Mouse (Mus musculus) kidney, adult 2 months (tissue): ENCODE measurements around the gene Pitpnm1. TPM values are rescaled to one million over a fixed set of nuclear protein-coding genes. Genes with fewer than 3 reads are reported as not detected.

ENCODE experiments used
- DNase-seq: peaks from one replicate; pipeline ENCODE4 v3.0.0; 2021
- H3K27ac ChIP-seq: fragments of 200-500 bp; 2 replicates; pipeline ENCODE4 v1.5.1; 2012; ENCODE audit warnings: low read depth, low read length, control low read depth, inconsistent platforms; ENCODE audit not compliant: insufficient read depth
- H3K27me3 ChIP-seq: fragments of 200-500 bp; replicated peaks from 2 replicates; pipeline ENCODE4 v1.6.1; 2012; ENCODE audit warnings: mild to moderate bottlenecking, moderate library complexity, low read length, inconsistent platforms; ENCODE audit not compliant: control insufficient read depth, insufficient read depth
- H3K36me3 ChIP-seq: fragments of 200-500 bp; 2 replicates; pipeline ENCODE4 v1.6.1; 2012; ENCODE audit warnings: mild to moderate bottlenecking, moderate library complexity, low read length, inconsistent platforms; ENCODE audit not compliant: control insufficient read depth, insufficient read depth
- H3K4me1 ChIP-seq: fragments of 200-500 bp; 2 replicates; pipeline ENCODE4 v1.6.1; 2011; ENCODE audit warnings: low read length; ENCODE audit not compliant: control insufficient read depth, insufficient read depth
- H3K4me3 ChIP-seq: fragments of 200-500 bp; 2 replicates; pipeline ENCODE4 v1.5.1; 2011; ENCODE audit warnings: mild to moderate bottlenecking, low read depth, low read length, control low read depth; ENCODE audit not compliant: insufficient read depth
- CTCF ChIP-seq: fragments of 200-500 bp; conservative IDR thresholded peaks from 2 replicates; pipeline ENCODE4 v1.5.1; 2011; ENCODE audit warnings: low read depth, mild to moderate bottlenecking, control low read depth, low read length, moderate library complexity, mixed read lengths; ENCODE audit not compliant: insufficient read depth, insufficient read length
- POLR2A ChIP-seq: fragments of 200-500 bp; IDR thresholded peaks from one replicate; pipeline ENCODE4 v1.6.1; 2011; ENCODE audit warnings: low read depth, low read length, control low read depth
- WGBS: fragments of 180-500 bp; shearing (Covaris S2); methylation state at CpG from one replicate; pipeline ENCODE4 v1.1.7; 2018; 5-methylcytosine and 5-hydroxymethylcytosine counted together
- polyA plus RNA-seq: library from polyadenylated mRNA; depleted of rRNA; stranded (reverse); fragments of >200 nt; gene quantifications from 2 replicates; pipeline ENCODE4 v1.2.3, GENCODE M21; 2012

The Pitpnm1 gene
- polyA plus RNA-seq, 1 experiment, result 46.3 TPM

GRCm38 (mm10) chr19:4068717-4069410, 30.9 kb upstream of the Pitpnm1 start:
- H3K27me3 ChIP-seq, result no peaks in the 10 kb centered on the region
- no peak for TF ChIP-seq CTCF
- TF ChIP-seq POLR2A, result no peak
- WGBS, result 43% methylated on average over 15 of the region's 15 CpGs
- no peaks in the 10 kb centered on the region for H3K36me3 ChIP-seq
- no peak overlapping the region for H3K4me3 ChIP-seq
- peaks cover 31% of the 10 kb centered on the region for H3K4me1 ChIP-seq
- DNase-seq, result no peak
- peak overlapping the region; percentile 91 for H3K27ac ChIP-seq

- WGBS, result 85% methylated on average over 15 of the region's 15 CpGs
- no peak for DNase-seq
- Histone ChIP-seq H3K27me3 (no peaks in the 10 kb centered on the region), H3K4me1 (peaks cover 32% of the 10 kb centered on the region), H3K36me3 (no peaks in the 10 kb centered on the region), H3K27ac (no peak overlapping the region), H3K4me3 (no peak overlapping the region)
- TF ChIP-seq POLR2A, result no peak
- no peak for TF ChIP-seq CTCF
These were observed 29.5 kb upstream of the Pitpnm1 start for GRCm38 (mm10) chr19:4070311-4070710.

- no peak for TF ChIP-seq CTCF
- no peak for TF ChIP-seq POLR2A
- no peaks in the 10 kb centered on the region for H3K36me3 ChIP-seq
- no peak for DNase-seq
- no peak overlapping the region for H3K4me3 ChIP-seq
- WGBS, result 90% methylated on average over 8 of the region's 8 CpGs
- H3K4me1 ChIP-seq, result peaks cover 34% of the 10 kb centered on the region
- H3K27me3 ChIP-seq, result no peaks in the 10 kb centered on the region
- no peak overlapping the region for H3K27ac ChIP-seq
These were observed 29.0 kb upstream of the Pitpnm1 start for GRCm38 (mm10) chr19:4070756-4071155.

GRCm38 (mm10) chr19:4071406-4071805, 28.4 kb upstream of the Pitpnm1 start:
- H3K27ac ChIP-seq, result peak overlapping the region; percentile 47; the same call in 1 of the 2 replicates
- WGBS, result 89% methylated on average over 6 of the region's 6 CpGs
- no peaks in the 10 kb centered on the region for H3K27me3 ChIP-seq
- DNase-seq, result no peak
- H3K4me1 ChIP-seq, result peaks cover 37% of the 10 kb centered on the region
- H3K4me3 ChIP-seq, result no peak overlapping the region
- TF ChIP-seq CTCF (no peak), POLR2A (no peak)
- H3K36me3 ChIP-seq, result no peaks in the 10 kb centered on the region

GRCm38 (mm10) chr19:4072706-4073424, 26.9 kb upstream of the Pitpnm1 start:
- TF ChIP-seq CTCF (no peak), POLR2A (no peak)
- WGBS, result 64% methylated on average over 6 of the region's 6 CpGs
- Histone ChIP-seq H3K4me3 (no peak overlapping the region), H3K27me3 (no peaks in the 10 kb centered on the region), H3K36me3 (no peaks in the 10 kb centered on the region), H3K27ac (peak overlapping the region; percentile 94), H3K4me1 (peaks cover 30% of the 10 kb centered on the region)
- DNase-seq, result peak; percentile 77

- Histone ChIP-seq H3K4me1 (peaks cover 18% of the 10 kb centered on the region), H3K27me3 (no peaks in the 10 kb centered on the region), H3K27ac (peak overlapping the region; percentile 78), H3K4me3 (no peak overlapping the region), H3K36me3 (no peaks in the 10 kb centered on the region)
- peak; percentile 90 for DNase-seq
- 50% methylated on average over 1 of the region's 1 CpGs for WGBS
- TF ChIP-seq CTCF (no peak), POLR2A (no peak)
These were observed 24.3 kb upstream of the Pitpnm1 start for GRCm38 (mm10) chr19:4075531-4075930.

GRCm38 (mm10) chr19:4079594-4079993, 20.2 kb upstream of the Pitpnm1 start:
- peaks cover 5% of the 10 kb centered on the region for H3K4me1 ChIP-seq
- no peaks in the 10 kb centered on the region for H3K36me3 ChIP-seq
- DNase-seq, result peak; percentile 49
- TF ChIP-seq POLR2A, result no peak
- no peak for TF ChIP-seq CTCF
- H3K27ac ChIP-seq, result no peak overlapping the region; the same call in 1 of the 2 replicates
- H3K27me3 ChIP-seq, result no peaks in the 10 kb centered on the region
- H3K4me3 ChIP-seq, result no peak overlapping the region
- WGBS, result 74% methylated on average over 1 of the region's 1 CpGs
